Mouse (Mus musculus) liver, embryonic 15.5 days (tissue): ENCODE data around the gene Olfr494. TPM values are rescaled to one million over a fixed set of nuclear protein-coding genes. Genes with fewer than 3 reads are reported as not detected.

Source experiments
- ATAC-seq: fragments of 200-750 bp; cut with Nextera tagmentation; 2 replicates; pipeline ENCODE4 v1.8.0; 2017; ENCODE audit warnings: moderate number of reproducible peaks, mild to moderate bottlenecking, moderate library complexity; ENCODE audit not compliant: insufficient read depth
- H3K27ac ChIP-seq: fragments of 300-500 bp; sonication (generic); replicated peaks from 2 replicates; pipeline ENCODE4 v1.5.1; 2015; ENCODE audit warnings: mild to moderate bottlenecking, inconsistent platforms
- H3K27me3 ChIP-seq: fragments of 300-500 bp; sonication (generic); 2 replicates; pipeline ENCODE4 v1.6.1; 2015; ENCODE audit warnings: mild to moderate bottlenecking, inconsistent platforms
- H3K36me3 ChIP-seq: fragments of 300-500 bp; sonication (generic); replicated peaks from 2 replicates; pipeline ENCODE4 v1.6.1; 2015; ENCODE audit warnings: moderate library complexity, mild to moderate bottlenecking, inconsistent platforms
- H3K4me1 ChIP-seq: fragments of 300-500 bp; sonication (generic); replicated peaks from 2 replicates; pipeline ENCODE4 v1.6.1; 2015; ENCODE audit warnings: inconsistent platforms
- H3K4me2 ChIP-seq: fragments of 300-500 bp; sonication (generic); 2 replicates; pipeline ENCODE4 v1.6.1; 2015; ENCODE audit warnings: moderate library complexity, mild to moderate bottlenecking, inconsistent platforms
- H3K4me3 ChIP-seq: fragments of 300-500 bp; sonication (generic); replicated peaks from 2 replicates; pipeline ENCODE4 v1.5.1; 2015; ENCODE audit warnings: mild to moderate bottlenecking, inconsistent platforms
- H3K9ac ChIP-seq: fragments of 300-500 bp; sonication (generic); 2 replicates; pipeline ENCODE4 v1.6.1; 2015; ENCODE audit warnings: moderate library complexity, mild to moderate bottlenecking, inconsistent platforms
- H3K9me3 ChIP-seq: fragments of 300-500 bp; sonication (generic); replicated peaks from 2 replicates; pipeline ENCODE4 v1.6.1; 2016; ENCODE audit warnings: inconsistent platforms
- WGBS: fragments of 180-500 bp; shearing (Covaris S2); methylation state at CpG from one replicate; pipeline ENCODE4 v1.1.7; 2015; ENCODE audit warnings: mixed read lengths; ENCODE audit not compliant: insufficient replicate concordance; 5-methylcytosine and 5-hydroxymethylcytosine counted together
- polyA plus RNA-seq: library from polyadenylated mRNA; unstranded; fragments of >200 nt; fragmentation: Nextera tagmentation; extraction: Ambion mirVana; gene quantifications from 2 replicates; pipeline ENCODE4 v1.2.1, GENCODE M21; 2015

Gene Olfr494
- polyA plus RNA-seq: not detected in 2 replicates

DNA sequence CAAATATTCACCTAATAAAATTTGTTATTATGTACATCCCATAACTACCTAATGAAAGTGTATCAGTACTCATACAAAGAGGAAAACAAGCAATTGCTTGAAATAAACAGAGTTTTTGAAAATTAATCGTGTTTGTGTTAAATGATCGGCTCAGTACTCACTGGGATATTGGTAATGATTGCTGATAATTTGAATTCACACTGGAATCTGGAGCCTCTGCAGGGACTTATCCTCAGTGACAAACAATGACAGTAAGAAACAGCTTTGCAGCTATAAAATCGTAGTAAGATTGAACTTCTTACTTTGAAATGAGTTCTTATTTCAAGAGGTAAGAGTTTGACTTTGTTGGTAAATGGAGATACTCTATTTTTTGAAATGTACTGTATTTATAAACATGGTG is at the start of gene Olfr494:
Gene Olfr494 (plus strand): TSS at position 301 of the 400 bp plus-strand sequence.
- WGBS: 54% methylated on average over 3 of the region's 3 CpGs
- Histone ChIP-seq H3K9ac (no peak within 1 kb of the TSS), H3K9me3 (0 out of 2 replicates have a peak, but pooled peaks cover 3% of the 10 kb centered on the region), H3K27ac (no peak within 1 kb of the TSS), H3K4me2 (no peak within 1 kb of the TSS), H3K4me3 (no peak within 1 kb of the TSS), H3K36me3 (no peaks in the 10 kb centered on the region), H3K4me1 (no peaks in the 10 kb centered on the region), H3K27me3 (no peaks in the 10 kb centered on the region)
- no peak for ATAC-seq

GRCm38 (mm10) chr7:108323574-108323973 is 41.6 kb upstream of the Olfr494 start, which contains the start of gene Olfr492:
Gene Olfr492 (minus strand): TSS chr7:108323674.
- Histone ChIP-seq H3K27me3 (no peaks in the 10 kb centered on the region), H3K9ac (no peak within 1 kb of the TSS), H3K27ac (no peak within 1 kb of the TSS), H3K9me3 (no peaks in the 10 kb centered on the region), H3K4me3 (no peak within 1 kb of the TSS), H3K36me3 (no peaks in the 10 kb centered on the region), H3K4me2 (no peak within 1 kb of the TSS), H3K4me1 (no peaks in the 10 kb centered on the region)
- WGBS: 47% methylated on average over 2 of the region's 2 CpGs
- no peak for ATAC-seq

DNA sequence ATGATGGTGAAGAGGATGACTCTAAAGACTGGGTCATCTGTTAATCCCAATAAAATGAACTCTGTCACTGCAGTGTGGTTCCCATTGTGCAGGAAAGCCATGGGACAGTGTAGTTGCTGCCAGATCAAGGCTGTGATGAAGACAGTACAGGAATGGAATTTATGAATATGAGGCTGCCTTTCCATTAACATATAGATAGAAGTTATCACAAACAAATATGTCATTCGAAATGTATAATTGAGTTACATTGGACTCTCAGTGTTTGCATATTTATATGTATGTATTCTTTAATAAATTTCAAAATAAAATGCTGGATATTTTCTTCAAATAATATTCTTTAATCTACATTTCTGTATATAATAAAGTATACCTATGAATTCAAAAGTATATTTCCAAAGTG is 18.3 kb upstream of the Olfr494 start, which contains the start of gene Olfr493:
Gene Olfr493 (minus strand): TSS at position 101 of the 400 bp plus-strand sequence.
- no peaks in the 10 kb centered on the region for H3K27me3 ChIP-seq
- no peak within 1 kb of the TSS for H3K4me3 ChIP-seq
- no peak for ATAC-seq
- no peak within 1 kb of the TSS for H3K27ac ChIP-seq
- H3K36me3 ChIP-seq: no peaks in the 10 kb centered on the region
- H3K4me1 ChIP-seq: no peaks in the 10 kb centered on the region
- H3K9ac ChIP-seq: no peak within 1 kb of the TSS
- 40% methylated on average over 1 of the region's 1 CpGs for WGBS
- no peak within 1 kb of the TSS for H3K4me2 ChIP-seq
- H3K9me3 ChIP-seq: no peaks in the 10 kb centered on the region

- Histone ChIP-seq H3K27me3 (no peaks in the 10 kb centered on the region), H3K4me2 (no peak within 1 kb of the TSS), H3K9ac (no peak within 1 kb of the TSS), H3K36me3 (no peaks in the 10 kb centered on the region), H3K4me3 (no peak within 1 kb of the TSS), H3K27ac (no peak within 1 kb of the TSS), H3K9me3 (no peaks in the 10 kb centered on the region), H3K4me1 (no peaks in the 10 kb centered on the region)
- no peak for ATAC-seq
- WGBS: 40% methylated on average over 1 of the region's 1 CpGs
These were observed 27.7 kb downstream of the Olfr494 start, which contains the start of gene Olfr495 for GRCm38 (mm10) chr7:108392867-108393266. Gene Olfr495 (plus strand): TSS chr7:108393167.

Other genes starting within 250 kb of the Olfr494 start
- not detected in 2 replicates for gene Olfr484, start 237.9 kb upstream of the Olfr494 start, polyA plus RNA-seq
- gene Olfr485, start 205.5 kb upstream of the Olfr494 start, polyA plus RNA-seq: not detected in 2 replicates
- not detected in 2 replicates for gene Olfr486, start 192.6 kb upstream of the Olfr494 start, polyA plus RNA-seq
- gene Olfr487, start 150.7 kb upstream of the Olfr494 start, polyA plus RNA-seq: not detected in 2 replicates
- not detected in 2 replicates for gene Olfr488, start 107.0 kb upstream of the Olfr494 start, polyA plus RNA-seq
- gene Olfr490, start 76.4 kb upstream of the Olfr494 start, polyA plus RNA-seq: not detected in 2 replicates
- gene Olfr491, start 51.9 kb upstream of the Olfr494 start, polyA plus RNA-seq: not detected in 2 replicates
- gene Olfr492, start 41.7 kb upstream of the Olfr494 start, polyA plus RNA-seq: not detected in 2 replicates
- gene Olfr493, start 18.4 kb upstream of the Olfr494 start, polyA plus RNA-seq: not detected in 2 replicates
- not detected in 2 replicates for gene Olfr495, start 27.8 kb downstream of the Olfr494 start, polyA plus RNA-seq
- gene Olfr497, start 55.1 kb downstream of the Olfr494 start, polyA plus RNA-seq: not detected in 2 replicates
- gene Olfr498, start 100.0 kb downstream of the Olfr494 start, polyA plus RNA-seq: not detected in 2 replicates
- gene Olfr502, start 159.7 kb downstream of the Olfr494 start, polyA plus RNA-seq: not detected in 2 replicates
- not detected in 2 replicates for gene Olfr503, start 179.2 kb downstream of the Olfr494 start, polyA plus RNA-seq
- not detected in 2 replicates for gene Olfr504, start 200.5 kb downstream of the Olfr494 start, polyA plus RNA-seq
- not detected in 2 replicates for gene Olfr506, start 245.5 kb downstream of the Olfr494 start, polyA plus RNA-seq